Comparison of ENCODE assay signal across 1 mouse cellular context in the genomic region with DNA sequence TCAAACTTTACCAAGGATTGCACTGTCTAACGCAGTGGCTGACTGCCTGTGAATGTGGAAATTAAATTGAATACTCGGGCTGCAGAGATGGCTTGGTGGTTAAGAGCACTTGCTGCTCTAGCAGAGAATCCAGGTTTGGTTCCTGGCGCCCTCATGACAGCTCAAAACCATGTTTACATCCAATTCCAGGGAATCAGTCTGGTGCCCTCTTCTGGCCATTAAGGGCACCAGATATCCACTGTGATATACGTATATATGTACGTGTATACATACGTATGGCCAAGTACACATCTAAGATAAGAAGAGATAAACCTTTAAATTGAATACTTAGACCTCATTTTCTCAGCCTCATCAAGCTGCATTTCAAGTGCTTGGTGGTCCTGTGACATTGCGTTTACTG.
TF ChIP-seq lines count a peak whose summit lies in the region.

No protein-coding gene starts in this region.

TF ChIP-seq in ES-E14, 5 proteins besides CTCF, POLR2A, EP300 and RAD21:
- TF ChIP-seq ZNF384 (IDR thresholded peaks at IDR 0.05; ENCODE audit: low read depth, low read length): no peak
- TF ChIP-seq CHD2 (IDR thresholded peaks at IDR 0.05; ENCODE audit: low read depth, low read length): no peak
- TF ChIP-seq ZC3H11A (IDR thresholded peaks at IDR 0.05; ENCODE audit: borderline replicate concordance, low read depth, low read length): no peak
- TF ChIP-seq MAFK (IDR thresholded peaks at IDR 0.05; ENCODE audit: insufficient read depth, low read depth, low read length): no peak
- no peak for TF ChIP-seq HCFC1 (IDR thresholded peaks at IDR 0.05; ENCODE audit: borderline replicate concordance, insufficient read depth, low read length)
TF ChIP-seq in ES-E14: peak in this region for 0.
